In genomic region chr7:75370595-75371519, GRCm38 (mm10) we compare ENCODE assay signal across 8 mouse cellular contexts.
DNase-seq lines count a peak whose midpoint lies in the region; ATAC-seq and TF ChIP-seq lines count a peak whose summit lies in the region.

No protein-coding gene starts in this region.

- TF ChIP-seq POLR2A in cortical plate, adult 2 months (IDR thresholded peaks at IDR 0.05; ENCODE audit: extremely low read depth, insufficient read depth, low read length): no peak

- peak; percentile 89 for TF ChIP-seq CTCF in cortical plate, adult 2 months (IDR thresholded peaks at IDR 0.05; ENCODE audit: extremely low read depth, insufficient read depth, low read length)

- H3K4me1 ChIP-seq in cortical plate, adult 2 months (ENCODE audit: control insufficient read depth, insufficient read depth, low read length): no peaks in the 10 kb centered on the region

- DNase-seq in T-cell, adult 2 months (ENCODE audit: low spot score): peak; percentile 80
- peak; percentile 81 for DNase-seq in gastrocnemius, postnatal 14 days
- DNase-seq in induced T-regulatory cell, adult 2 months (ENCODE audit: low read depth): peak; percentile 89
- peak; percentile 60 to 67 for DNase-seq in left cerebral cortex, adult 8-10 months (ENCODE audit: low spot score in 2 of 2)
- DNase-seq in right cerebral cortex, adult 18-20 months: peak; percentile 87
- DNase-seq in urinary bladder, adult 18-20 months (ENCODE audit: low spot score in 2 of 2): peak; percentile 52 to 70

- intact Hi-C loops in gastrocnemius, postnatal 14 days (cut with DNase I; ENCODE audit: low total_unique reads): no loop called here

- H3K4me3 ChIP-seq in cortical plate, adult 2 months (ENCODE audit: insufficient read depth, low read length): no peak overlapping the region

- H3K27ac ChIP-seq in cortical plate, adult 2 months (ENCODE audit: insufficient read depth, low read length): no peak overlapping the region

- peak; percentile 75 for ATAC-seq in megakaryocyte, adult 5-6 weeks (ENCODE audit: poor library complexity, severe bottlenecking)
